Mouse (Mus musculus): ENCODE results near the gene Fam53b. TPM values are rescaled to one million over a fixed set of nuclear protein-coding genes. Genes with fewer than 3 reads are reported as not detected.
A peak's percentile ranks its signal among the peaks of the same experiment; 100 is the strongest.

Gene Fam53b
- polyA plus RNA-seq, 1 experiment, result 79.4 TPM

DNA sequence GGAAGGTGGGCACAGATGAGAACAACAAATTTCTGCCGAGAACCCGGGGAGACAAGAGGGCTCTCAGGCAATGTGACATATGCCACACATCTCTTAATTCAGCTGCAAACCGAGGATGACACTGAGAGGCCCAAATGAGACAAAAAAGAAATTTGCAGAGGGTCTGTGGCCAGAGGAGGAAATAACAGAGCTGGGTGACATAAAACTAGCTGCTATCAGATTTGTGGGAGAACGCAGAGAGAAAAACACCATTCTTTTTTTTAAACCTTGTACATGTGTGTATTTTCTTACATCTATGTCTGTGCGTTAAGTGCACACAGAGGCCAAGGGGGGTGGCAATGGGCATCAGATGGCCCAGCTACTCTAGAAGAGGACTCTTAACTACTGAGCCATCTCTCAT is 18.5 kb downstream of the Fam53b start:
- DNase-seq, result no peak
- 79% methylated on average over 5 of the region's 5 CpGs for WGBS
- Histone ChIP-seq H3K4me1 (ENCODE audit: control insufficient read depth, insufficient read depth, low read length) (peaks cover 34% of the 10 kb centered on the region), H3K4me3 (replicated peaks; ENCODE audit: extremely low read depth, low read depth, low read length) (no peak overlapping the region)
- TF ChIP-seq CTCF (IDR thresholded peaks at IDR 0.05; ENCODE audit: insufficient read depth, low read length) (no peak), POLR2A (IDR thresholded peaks at IDR 0.05; ENCODE audit: borderline replicate concordance, extremely low read depth, low read depth, low read length) (no peak)

DNA sequence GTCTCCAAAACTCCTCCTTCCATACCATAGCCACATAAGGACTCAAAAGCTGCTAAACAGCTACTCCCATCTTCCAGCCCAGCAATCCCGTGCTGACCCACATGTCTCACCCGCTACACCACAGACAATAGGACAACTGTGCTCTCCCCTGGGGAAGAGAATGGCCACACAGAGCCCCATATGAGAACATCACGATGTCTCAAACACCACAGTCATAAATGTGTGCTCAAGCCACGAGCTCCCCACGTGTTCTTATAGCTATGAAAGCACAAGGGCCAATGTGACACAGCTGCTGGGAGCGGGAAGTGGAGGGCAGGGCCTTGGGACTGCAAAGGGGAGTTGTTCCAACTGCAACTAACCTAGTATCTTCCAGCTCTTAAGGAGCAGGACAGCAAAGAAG is 20.2 kb downstream of the Fam53b start:
- Histone ChIP-seq H3K4me3 (replicated peaks; ENCODE audit: extremely low read depth, low read depth, low read length) (no peak overlapping the region), H3K4me1 (ENCODE audit: control insufficient read depth, insufficient read depth, low read length) (peaks cover 18% of the 10 kb centered on the region)
- no peak for TF ChIP-seq POLR2A (IDR thresholded peaks at IDR 0.05; ENCODE audit: borderline replicate concordance, extremely low read depth, low read depth, low read length)
- TF ChIP-seq CTCF (IDR thresholded peaks at IDR 0.05; ENCODE audit: insufficient read depth, low read length), result no peak
- DNase-seq, result no peak
- 41% methylated on average over 6 of the region's 6 CpGs for WGBS

DNA sequence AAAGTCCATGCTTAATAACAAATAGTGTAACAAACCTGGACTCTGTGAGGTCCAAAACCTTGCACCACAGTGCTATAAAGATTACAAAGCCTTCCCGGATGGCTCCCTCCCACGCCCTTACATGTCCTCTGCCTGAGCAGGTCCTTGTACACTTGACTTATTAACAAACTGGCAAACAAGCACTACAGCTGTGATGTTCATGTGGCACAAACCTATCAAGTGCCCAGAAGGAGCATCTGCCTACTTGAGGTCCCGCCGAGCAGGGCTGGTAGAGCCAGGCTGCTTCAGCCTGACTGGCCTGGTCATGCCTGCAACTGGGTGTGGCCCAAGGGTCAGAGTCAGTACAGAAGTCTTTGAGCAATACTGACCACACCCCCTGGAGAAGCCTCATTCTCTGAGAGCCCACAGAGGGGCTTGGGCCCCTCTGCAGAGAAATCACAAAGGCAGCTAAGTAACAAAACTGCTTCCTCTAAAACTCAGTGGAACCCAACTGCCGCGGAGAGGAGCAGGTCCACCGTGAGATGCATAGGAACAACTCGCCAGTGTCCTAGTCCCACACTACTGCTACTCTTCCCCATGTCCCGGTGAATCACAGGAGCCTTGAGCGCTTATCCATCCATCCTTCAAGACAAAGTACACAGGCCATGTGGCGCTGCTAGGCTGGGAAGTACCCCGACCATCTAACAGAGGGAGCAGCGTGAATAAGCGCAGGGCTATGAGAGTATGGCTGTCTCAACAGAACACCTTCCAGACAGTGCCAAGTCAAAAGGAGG is 23.1 kb downstream of the Fam53b start:
- DNase-seq, result no peak
- H3K4me1 ChIP-seq (ENCODE audit: control insufficient read depth, insufficient read depth, low read length), result peaks cover 41% of the 10 kb centered on the region

DNA sequence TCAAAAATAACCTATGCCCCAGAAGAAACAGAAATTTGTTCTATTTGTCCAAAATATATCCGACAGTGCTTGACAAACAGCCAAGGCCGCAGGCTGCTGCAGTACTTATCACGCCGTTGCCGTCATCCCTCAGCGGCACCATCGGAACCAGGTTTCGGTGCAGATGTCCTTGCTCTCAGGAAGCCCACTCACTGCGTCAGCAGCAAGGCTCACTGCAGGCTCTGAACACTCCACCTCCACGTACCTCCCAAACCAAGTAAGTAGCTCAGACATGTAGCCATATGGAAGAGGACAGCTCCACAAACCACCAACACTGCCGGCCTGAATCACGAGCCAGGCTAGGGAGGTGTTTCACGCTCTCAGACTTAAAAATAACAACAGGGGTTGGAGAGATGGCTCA is 24.9 kb downstream of the Fam53b start:
- no peak for DNase-seq
- Histone ChIP-seq H3K4me1 (ENCODE audit: control insufficient read depth, insufficient read depth, low read length) (peaks cover 50% of the 10 kb centered on the region), H3K4me3 (replicated peaks; ENCODE audit: extremely low read depth, low read depth, low read length) (no peak overlapping the region)
- 84% methylated on average over 13 of the region's 13 CpGs for WGBS
- no peak for TF ChIP-seq CTCF (IDR thresholded peaks at IDR 0.05; ENCODE audit: insufficient read depth, low read length)
- TF ChIP-seq POLR2A (IDR thresholded peaks at IDR 0.05; ENCODE audit: borderline replicate concordance, extremely low read depth, low read depth, low read length), result no peak

More for the DNA sequence above, 23.1 kb downstream of the Fam53b start:
- WGBS, result 73% methylated on average over 14 of the region's 14 CpGs
- no peak overlapping the region for H3K4me3 ChIP-seq (replicated peaks; ENCODE audit: extremely low read depth, low read depth, low read length)
- TF ChIP-seq POLR2A (IDR thresholded peaks at IDR 0.05; ENCODE audit: borderline replicate concordance, extremely low read depth, low read depth, low read length), result no peak
- no peak for TF ChIP-seq CTCF (IDR thresholded peaks at IDR 0.05; ENCODE audit: insufficient read depth, low read length)

DNA sequence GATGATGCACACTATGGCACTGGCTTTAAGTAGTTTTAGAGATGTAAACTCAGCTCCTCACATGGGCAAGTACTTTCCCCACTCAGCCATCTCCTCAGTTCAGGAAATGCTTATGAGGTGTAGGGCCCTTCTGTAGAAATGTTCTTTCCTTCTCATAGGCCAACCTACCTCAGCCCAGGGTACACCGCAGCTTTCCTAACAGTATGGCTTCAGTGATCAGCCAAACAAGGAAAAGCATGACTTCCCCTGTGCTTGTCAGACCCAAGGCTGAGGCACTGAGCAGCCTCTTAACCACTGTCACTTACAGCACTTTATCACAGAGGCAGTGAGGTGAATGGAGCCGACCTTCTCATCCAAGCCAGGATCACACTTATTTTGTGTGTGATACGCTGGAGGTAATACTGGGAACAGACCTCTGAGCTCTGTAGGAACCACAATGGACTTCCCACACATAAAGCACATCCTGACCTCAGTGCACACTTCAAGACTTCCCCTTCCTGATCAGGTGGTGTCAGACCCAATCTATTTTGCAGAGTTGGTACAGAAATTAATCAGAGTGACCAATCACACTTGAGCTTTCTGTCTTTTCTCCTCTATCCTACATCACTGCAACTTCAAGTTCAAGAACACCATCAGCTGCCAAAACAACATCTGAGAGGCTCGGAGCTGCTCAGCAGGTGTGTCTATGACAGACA is 26.0 kb downstream of the Fam53b start:
- DNase-seq, result no peak
- 57% methylated on average over 4 of the region's 4 CpGs for WGBS
- H3K4me3 ChIP-seq (replicated peaks; ENCODE audit: extremely low read depth, low read depth, low read length), result no peak overlapping the region
- TF ChIP-seq CTCF (IDR thresholded peaks at IDR 0.05; ENCODE audit: insufficient read depth, low read length) (no peak), POLR2A (IDR thresholded peaks at IDR 0.05; ENCODE audit: borderline replicate concordance, extremely low read depth, low read depth, low read length) (no peak)
- H3K4me1 ChIP-seq (ENCODE audit: control insufficient read depth, insufficient read depth, low read length), result peaks cover 42% of the 10 kb centered on the region

DNA sequence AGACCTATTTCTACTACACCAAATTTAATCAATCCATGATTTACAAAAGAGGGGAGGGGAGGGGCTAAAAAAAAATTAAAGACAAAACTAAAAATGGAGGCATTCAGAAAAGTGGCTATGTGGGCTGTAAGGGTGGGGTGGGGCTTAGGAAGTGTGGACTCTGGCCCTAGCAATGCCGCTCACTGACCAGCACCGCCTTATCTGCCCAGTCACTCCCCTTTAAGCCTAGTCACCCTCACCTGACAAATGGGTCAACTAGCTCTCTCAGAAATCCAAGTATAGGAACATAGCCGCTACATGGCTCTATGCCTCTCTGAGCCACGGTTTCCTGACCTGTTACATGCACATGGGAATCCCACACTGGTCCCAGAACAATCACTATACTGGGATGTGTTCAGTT is 26.7 kb downstream of the Fam53b start:
- 61% methylated on average over 4 of the region's 4 CpGs for WGBS
- H3K4me3 ChIP-seq (replicated peaks; ENCODE audit: extremely low read depth, low read depth, low read length), result no peak overlapping the region
- H3K4me1 ChIP-seq (ENCODE audit: control insufficient read depth, insufficient read depth, low read length), result peaks cover 41% of the 10 kb centered on the region
- no peak for TF ChIP-seq CTCF (IDR thresholded peaks at IDR 0.05; ENCODE audit: insufficient read depth, low read length)
- no peak for TF ChIP-seq POLR2A (IDR thresholded peaks at IDR 0.05; ENCODE audit: borderline replicate concordance, extremely low read depth, low read depth, low read length)
- DNase-seq, result no peak

DNA sequence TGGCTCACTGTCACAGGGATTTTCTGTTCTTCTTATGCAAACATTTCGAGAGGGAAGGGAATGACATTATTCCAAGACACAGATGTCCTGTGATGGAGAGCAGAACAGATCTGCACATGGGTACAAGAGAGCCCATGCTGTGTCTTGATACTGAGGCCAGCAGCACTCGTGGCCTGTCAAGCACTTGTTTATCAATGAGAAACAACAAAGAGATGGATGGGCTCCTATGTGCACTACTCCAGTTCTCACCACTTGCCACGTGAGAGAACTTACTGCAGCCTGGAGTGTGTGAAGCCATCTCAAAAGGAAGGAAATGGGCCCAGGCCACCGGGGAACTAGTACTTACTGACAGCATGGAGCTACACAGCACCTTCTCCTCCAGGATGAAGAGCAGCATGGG is 27.2 kb downstream of the Fam53b start:
- 21% methylated on average over 4 of the region's 4 CpGs for WGBS
- H3K4me1 ChIP-seq (ENCODE audit: control insufficient read depth, insufficient read depth, low read length), result peaks cover 44% of the 10 kb centered on the region
- TF ChIP-seq CTCF (IDR thresholded peaks at IDR 0.05; ENCODE audit: insufficient read depth, low read length) (no peak), POLR2A (IDR thresholded peaks at IDR 0.05; ENCODE audit: borderline replicate concordance, extremely low read depth, low read depth, low read length) (no peak)

DNA sequence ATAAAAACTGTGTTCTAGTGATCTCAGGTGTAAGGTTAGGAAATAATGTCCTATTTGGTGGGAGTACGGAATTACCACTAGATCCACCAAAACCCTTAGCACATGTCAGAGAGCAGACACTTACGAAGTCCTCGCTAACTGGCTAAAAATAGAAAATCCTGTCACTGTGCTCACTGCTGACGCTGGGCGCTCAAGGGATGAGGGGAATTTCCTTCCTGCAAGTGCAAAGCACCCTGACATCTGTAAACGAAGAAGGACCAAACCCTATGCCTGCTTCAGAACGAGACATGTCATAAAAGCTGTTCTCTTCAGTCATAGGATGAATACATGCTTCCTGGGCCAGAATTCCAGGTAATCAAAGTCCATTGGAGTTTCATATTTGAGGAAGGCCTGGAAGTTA is 27.7 kb downstream of the Fam53b start:
- no peak overlapping the region for H3K4me3 ChIP-seq (replicated peaks; ENCODE audit: extremely low read depth, low read depth, low read length)
- TF ChIP-seq POLR2A (IDR thresholded peaks at IDR 0.05; ENCODE audit: borderline replicate concordance, extremely low read depth, low read depth, low read length), result no peak
- TF ChIP-seq CTCF (IDR thresholded peaks at IDR 0.05; ENCODE audit: insufficient read depth, low read length), result no peak
- peaks cover 47% of the 10 kb centered on the region for H3K4me1 ChIP-seq (ENCODE audit: control insufficient read depth, insufficient read depth, low read length)
- WGBS, result 22% methylated on average over 7 of the region's 7 CpGs
- no peak for DNase-seq

More for the DNA sequence above, 27.2 kb downstream of the Fam53b start:
- no peak overlapping the region for H3K4me3 ChIP-seq (replicated peaks; ENCODE audit: extremely low read depth, low read depth, low read length)
- no peak for DNase-seq

DNA sequence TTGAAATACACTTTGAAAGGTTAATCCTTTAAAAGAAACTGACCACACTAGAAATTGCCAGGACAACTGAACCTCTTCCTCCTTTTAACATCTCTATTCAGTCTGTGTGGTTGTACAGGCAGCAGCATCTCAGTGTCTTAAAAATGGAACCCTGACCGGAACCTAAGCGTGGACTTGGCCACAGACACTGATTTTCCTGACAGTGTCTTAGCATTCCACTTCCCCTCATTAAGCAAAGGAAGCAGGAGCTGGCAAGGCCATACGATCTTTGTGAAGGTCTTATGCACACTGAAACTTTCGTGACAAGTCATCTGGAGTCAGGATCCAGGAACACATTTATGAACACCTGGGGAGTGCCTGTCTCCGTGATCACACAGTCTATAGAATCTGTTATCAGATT is 29.6 kb downstream of the Fam53b start:
- TF ChIP-seq POLR2A (IDR thresholded peaks at IDR 0.05; ENCODE audit: borderline replicate concordance, extremely low read depth, low read depth, low read length) (no peak), CTCF (IDR thresholded peaks at IDR 0.05; ENCODE audit: insufficient read depth, low read length) (no peak)
- Histone ChIP-seq H3K4me1 (ENCODE audit: control insufficient read depth, insufficient read depth, low read length) (peaks cover 51% of the 10 kb centered on the region), H3K4me3 (replicated peaks; ENCODE audit: extremely low read depth, low read depth, low read length) (no peak overlapping the region)
- WGBS, result 53% methylated on average over 5 of the region's 5 CpGs
- DNase-seq, result no peak

DNA sequence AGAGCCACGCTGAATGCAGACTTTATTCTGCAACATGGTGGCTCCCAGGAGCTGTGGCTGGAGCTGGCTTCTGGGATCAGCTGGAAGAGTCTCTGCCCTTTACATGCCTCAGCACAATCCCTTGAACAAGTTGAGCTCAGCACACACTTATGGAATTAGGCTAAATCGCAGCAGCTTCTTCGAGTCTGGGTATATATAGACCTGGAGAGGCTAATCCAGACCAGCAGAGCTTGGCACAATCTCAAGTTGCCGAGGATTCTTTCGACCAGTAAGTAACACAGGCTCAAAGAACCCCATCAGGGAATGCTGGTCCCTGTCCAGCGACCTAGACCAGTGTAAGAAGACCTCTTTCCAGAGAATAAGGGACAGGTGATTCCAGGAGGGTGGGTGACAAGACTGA is 31.8 kb downstream of the Fam53b start:
- no peak for TF ChIP-seq CTCF (IDR thresholded peaks at IDR 0.05; ENCODE audit: insufficient read depth, low read length)
- TF ChIP-seq POLR2A (IDR thresholded peaks at IDR 0.05; ENCODE audit: borderline replicate concordance, extremely low read depth, low read depth, low read length), result no peak
- H3K4me1 ChIP-seq (ENCODE audit: control insufficient read depth, insufficient read depth, low read length), result peaks cover 45% of the 10 kb centered on the region
- WGBS, result 53% methylated on average over 6 of the region's 6 CpGs
- DNase-seq, result peak; percentile 23
- H3K4me3 ChIP-seq (replicated peaks; ENCODE audit: extremely low read depth, low read depth, low read length), result no peak overlapping the region

Data from lung, adult 2 months (tissue).